Mouse (Mus musculus) stomach, embryonic 16.5 days (tissue): Measurements from ENCODE around the gene Maf. TPM values are rescaled to one million over a fixed set of nuclear protein-coding genes. Genes with fewer than 3 reads are reported as not detected.

Experiments
- ATAC-seq: fragments of 200-750 bp; cut with Nextera tagmentation; 2 replicates; pipeline ENCODE4 v1.8.0; 2017; ENCODE audit warnings: moderate number of reproducible peaks, moderate TSS enrichment; ENCODE audit not compliant: insufficient read depth, low FRiP score
- H3K27ac ChIP-seq: fragments of 300-500 bp; sonication (generic); 2 replicates; pipeline ENCODE4 v1.5.1; 2014; ENCODE audit warnings: low read length
- H3K27me3 ChIP-seq: fragments of 300-500 bp; sonication (generic); 2 replicates; pipeline ENCODE4 v1.6.1; 2014; ENCODE audit warnings: low read length, control low read depth, mixed read lengths; ENCODE audit not compliant: control insufficient read depth, insufficient read depth
- H3K36me3 ChIP-seq: fragments of 300-500 bp; sonication (generic); 2 replicates; pipeline ENCODE4 v1.6.1; 2014; ENCODE audit warnings: low read length; ENCODE audit not compliant: control insufficient read depth, insufficient read depth
- H3K4me1 ChIP-seq: fragments of 300-500 bp; sonication (generic); 2 replicates; pipeline ENCODE4 v1.6.1; 2014; ENCODE audit warnings: low read length, control low read depth, mixed read lengths; ENCODE audit not compliant: control insufficient read depth, insufficient read depth
- H3K4me2 ChIP-seq: fragments of 300-500 bp; sonication (generic); 2 replicates; pipeline ENCODE4 v1.6.1; 2014; ENCODE audit warnings: low read depth, low read length, mixed read lengths
- H3K4me3 ChIP-seq: fragments of 300-500 bp; sonication (generic); replicated peaks from 2 replicates; pipeline ENCODE4 v1.5.1; 2014; ENCODE audit warnings: mild to moderate bottlenecking, low read length
- H3K9ac ChIP-seq: fragments of 300-500 bp; sonication (generic); 2 replicates; pipeline ENCODE4 v1.6.1; 2014; ENCODE audit warnings: low read length
- H3K9me3 ChIP-seq: fragments of 300-500 bp; sonication (generic); replicated peaks from 2 replicates; pipeline ENCODE4 v1.6.1; 2016; ENCODE audit warnings: low read length, control low read depth; ENCODE audit not compliant: control insufficient read depth
- WGBS: fragments of 180-500 bp; shearing (Covaris S2); extraction: QIAGEN DNeasy Blood & Tissue Kit; methylation state at CpG from one replicate; pipeline ENCODE4 v1.1.7; 2014; 5-methylcytosine and 5-hydroxymethylcytosine counted together
- polyA plus RNA-seq: library from polyadenylated mRNA; unstranded; fragments of >200 nt; fragmentation: Nextera tagmentation; extraction: Ambion mirVana; gene quantifications from 2 replicates; pipeline ENCODE4 v1.2.1, GENCODE M21; 2015

Maf gene
- polyA plus RNA-seq, 1 experiment from 2014 or later = 10.5 TPM

DNA sequence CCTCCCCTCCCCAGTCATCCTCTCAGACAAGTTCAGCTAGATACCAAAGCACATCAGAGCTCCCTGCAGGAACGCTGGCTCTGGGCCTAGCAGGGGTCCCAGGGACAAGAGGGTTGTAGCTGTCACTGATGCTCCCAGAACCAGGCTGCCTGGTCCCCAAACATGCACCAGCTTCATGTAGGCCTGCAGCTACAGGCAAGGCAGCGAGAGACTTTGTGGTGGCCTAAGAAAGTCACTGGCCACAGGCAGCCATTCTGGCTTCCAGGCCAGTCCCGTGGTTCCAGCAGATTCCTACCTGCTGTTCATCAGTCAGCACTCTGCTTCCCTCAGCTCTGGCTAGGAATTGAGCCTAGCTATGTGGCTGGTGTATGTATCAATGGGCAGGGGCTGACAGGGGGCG lies 10.9 kb downstream of the Maf start:
- Histone ChIP-seq H3K4me2 (no peak overlapping the region), H3K27ac (no peak overlapping the region), H3K4me1 (no peaks in the 10 kb centered on the region), H3K27me3 (no peaks in the 10 kb centered on the region), H3K36me3 (no peaks in the 10 kb centered on the region), H3K4me3 (no peak overlapping the region), H3K9ac (no peak overlapping the region), H3K9me3 (no peaks in the 10 kb centered on the region)
- no peak for ATAC-seq
- WGBS = 81% methylated on average over 4 of the region's 4 CpGs

DNA sequence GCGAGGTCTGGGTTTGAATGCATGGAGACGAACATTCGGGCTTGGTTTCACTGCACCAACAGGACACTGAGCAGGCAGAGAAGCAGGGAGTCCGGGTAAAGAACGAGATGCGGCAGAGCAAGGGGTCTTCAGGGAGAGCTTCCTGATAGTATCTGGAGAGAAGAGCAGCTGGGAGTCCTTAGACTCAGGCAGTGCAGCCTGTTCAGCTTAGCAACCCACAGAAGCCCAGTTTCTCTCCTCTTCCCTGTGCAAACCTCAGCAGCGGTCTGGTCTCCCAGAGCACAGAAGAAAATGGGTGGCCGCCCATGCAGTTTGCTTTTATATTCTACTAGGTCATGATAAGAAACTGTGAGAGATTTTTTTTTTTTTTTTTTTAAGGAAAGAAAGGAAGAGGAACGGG lies 20.2 kb downstream of the Maf start:
- H3K4me2 ChIP-seq = no peak overlapping the region
- H3K27me3 ChIP-seq = no peaks in the 10 kb centered on the region
- H3K9me3 ChIP-seq = no peaks in the 10 kb centered on the region
- no peak for ATAC-seq
- no peak overlapping the region for H3K27ac ChIP-seq
- no peak overlapping the region for H3K9ac ChIP-seq
- no peak overlapping the region for H3K4me3 ChIP-seq
- H3K4me1 ChIP-seq = no peaks in the 10 kb centered on the region
- WGBS = 73% methylated on average over 9 of the region's 9 CpGs
- no peaks in the 10 kb centered on the region for H3K36me3 ChIP-seq

GRCm38 (mm10) chr8:115683309-115683708 lies 24.3 kb downstream of the Maf start:
- no peak for ATAC-seq
- Histone ChIP-seq H3K4me2 (no peak overlapping the region), H3K36me3 (no peaks in the 10 kb centered on the region), H3K9me3 (no peaks in the 10 kb centered on the region), H3K27me3 (no peaks in the 10 kb centered on the region), H3K4me1 (no peaks in the 10 kb centered on the region), H3K4me3 (no peak overlapping the region), H3K9ac (no peak overlapping the region), H3K27ac (no peak overlapping the region)
- 56% methylated on average over 7 of the region's 7 CpGs for WGBS

DNA sequence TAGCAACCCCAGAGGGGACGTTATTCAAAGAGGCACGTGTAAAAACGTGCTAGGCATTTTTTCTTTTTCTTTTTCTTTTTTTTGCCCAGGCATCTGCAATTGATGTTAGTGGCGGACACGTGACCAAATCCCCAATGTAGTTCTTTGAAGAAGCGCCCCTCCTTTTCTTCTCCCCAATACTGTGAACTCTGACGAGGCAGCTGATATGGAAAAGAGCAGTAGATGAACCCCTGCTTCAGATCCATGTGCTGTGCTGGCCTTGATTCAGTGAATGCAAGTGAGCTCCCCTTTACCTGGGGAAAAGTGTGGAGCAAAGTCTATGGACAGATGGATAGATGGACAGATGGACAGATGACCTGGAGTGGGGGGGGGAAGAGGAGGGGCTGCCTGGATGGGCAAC lies 28.1 kb downstream of the Maf start:
- no peaks in the 10 kb centered on the region for H3K4me1 ChIP-seq
- no peak for ATAC-seq
- no peak overlapping the region for H3K27ac ChIP-seq
- no peaks in the 10 kb centered on the region for H3K27me3 ChIP-seq
- 72% methylated on average over 7 of the region's 7 CpGs for WGBS
- H3K9me3 ChIP-seq = no peaks in the 10 kb centered on the region
- no peak overlapping the region for H3K4me3 ChIP-seq
- H3K4me2 ChIP-seq = no peak overlapping the region
- no peaks in the 10 kb centered on the region for H3K36me3 ChIP-seq
- H3K9ac ChIP-seq = no peak overlapping the region

DNA sequence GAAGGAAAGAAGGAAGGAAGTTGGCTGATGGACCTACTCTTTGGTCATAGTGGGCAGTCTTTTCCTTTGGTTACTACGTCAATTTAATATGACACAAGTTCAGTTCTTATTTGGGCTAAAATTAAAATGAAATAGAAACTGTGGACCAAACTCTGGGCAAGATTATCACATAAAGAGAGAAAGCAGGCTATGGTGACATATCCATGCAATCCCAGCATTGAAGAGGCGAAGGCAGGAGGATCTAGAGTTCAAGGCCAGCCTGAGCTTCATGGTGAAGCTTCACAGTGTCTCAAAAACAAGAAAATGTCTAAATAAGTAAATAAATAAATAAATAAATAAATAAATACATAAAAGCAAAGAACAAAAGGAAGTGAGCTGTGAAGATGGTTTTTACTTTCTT lies 42.7 kb downstream of the Maf start:
- 92% methylated on average over 2 of the region's 2 CpGs for whole genome bisulfite sequencing
- H3K27ac ChIP-seq = no peak overlapping the region
- H3K9me3 ChIP-seq = no peaks in the 10 kb centered on the region
- H3K4me1 ChIP-seq = no peaks in the 10 kb centered on the region
- no peak overlapping the region for H3K9ac ChIP-seq
- H3K36me3 ChIP-seq = no peaks in the 10 kb centered on the region
- H3K27me3 ChIP-seq = no peaks in the 10 kb centered on the region
- ATAC-seq = no peak
- H3K4me3 ChIP-seq = no peak overlapping the region
- no peak overlapping the region for H3K4me2 ChIP-seq

DNA sequence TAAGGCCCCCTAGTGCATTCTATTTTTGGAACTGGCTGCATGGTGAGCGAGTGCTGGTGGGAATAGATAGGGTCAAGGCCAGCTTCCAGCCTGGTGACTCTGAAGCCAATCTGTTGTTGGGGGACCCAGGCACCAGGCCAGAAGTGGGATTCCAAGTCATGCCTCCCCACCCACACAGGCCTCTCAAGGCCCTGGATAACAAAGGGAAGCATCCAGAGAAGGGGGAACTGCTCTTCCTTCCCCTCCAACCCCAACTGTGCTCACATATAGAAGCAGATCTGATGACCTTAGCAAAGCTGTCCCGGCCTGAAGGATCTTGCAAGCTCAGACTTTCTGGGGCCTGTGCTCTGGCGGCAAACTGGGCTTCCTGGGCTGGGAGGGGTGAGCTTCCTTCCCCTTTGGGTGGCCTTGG lies 57.5 kb downstream of the Maf start:
- ATAC-seq = 0 out of 2 replicates have a peak, but pooled peaks have one; percentile 5
- Histone ChIP-seq H3K9me3 (no peaks in the 10 kb centered on the region), H3K4me2 (no peak overlapping the region), H3K9ac (no peak overlapping the region), H3K4me3 (no peak overlapping the region), H3K4me1 (no peaks in the 10 kb centered on the region), H3K27ac (no peak overlapping the region), H3K27me3 (no peaks in the 10 kb centered on the region), H3K36me3 (no peaks in the 10 kb centered on the region)
- 79% methylated on average over 3 of the region's 3 CpGs for WGBS

DNA sequence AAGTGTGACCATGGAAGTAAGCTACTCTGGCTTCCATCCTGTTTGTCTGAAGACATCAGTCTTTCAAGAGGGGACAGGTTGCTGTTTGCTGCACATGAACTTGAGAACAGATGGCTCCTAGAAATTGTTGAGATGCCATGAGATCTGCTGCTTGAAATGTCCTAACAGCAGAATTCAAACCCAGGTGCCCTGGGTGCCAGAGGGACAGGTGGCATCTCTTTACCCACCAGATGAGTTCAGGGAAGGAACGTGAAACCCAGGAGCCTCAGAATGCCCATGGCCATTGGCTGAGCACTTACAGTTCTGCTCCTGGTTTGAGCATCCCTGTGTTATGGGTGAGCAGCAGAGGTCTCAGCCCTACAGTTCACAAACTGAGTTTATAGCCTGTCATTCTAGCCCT lies 62.5 kb downstream of the Maf start:
- no peaks in the 10 kb centered on the region for H3K9me3 ChIP-seq

DNA sequence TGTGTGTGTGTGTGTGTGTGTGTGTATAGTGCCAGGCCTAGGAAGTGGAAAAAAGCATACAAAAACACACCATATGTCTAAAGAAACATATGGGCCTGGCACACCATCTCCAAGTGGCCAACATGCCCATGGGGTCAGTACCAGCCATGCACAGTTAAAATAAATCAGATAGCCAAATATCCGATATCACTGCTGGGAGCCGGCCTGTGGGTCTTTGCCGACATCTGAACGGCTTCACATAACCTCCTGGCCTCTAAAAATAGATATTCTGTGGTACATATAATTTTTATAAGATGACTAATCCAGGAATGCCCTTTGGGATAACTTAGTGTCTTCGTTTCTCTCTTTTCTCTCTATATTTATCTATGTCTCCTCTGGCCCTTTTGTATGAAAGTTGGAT lies 65.7 kb downstream of the Maf start:
- no peak for ATAC-seq
- Histone ChIP-seq H3K27ac (no peak overlapping the region), H3K4me1 (no peaks in the 10 kb centered on the region), H3K9ac (no peak overlapping the region), H3K36me3 (no peaks in the 10 kb centered on the region), H3K27me3 (no peaks in the 10 kb centered on the region), H3K4me2 (no peak overlapping the region), H3K4me3 (no peak overlapping the region), H3K9me3 (no peaks in the 10 kb centered on the region)
- WGBS = 85% methylated on average over 5 of the region's 5 CpGs

More for the DNA sequence above, 62.5 kb downstream of the Maf start:
- Histone ChIP-seq H3K4me3 (no peak overlapping the region), H3K27me3 (no peaks in the 10 kb centered on the region), H3K27ac (no peak overlapping the region), H3K9ac (no peak overlapping the region), H3K4me1 (no peaks in the 10 kb centered on the region), H3K36me3 (no peaks in the 10 kb centered on the region), H3K4me2 (no peak overlapping the region)
- no peak for ATAC-seq
- WGBS = 81% methylated on average over 1 of the region's 1 CpGs

GRCm38 (mm10) chr8:115639951-115640350 lies 67.6 kb downstream of the Maf start:
- Histone ChIP-seq H3K4me2 (no peak overlapping the region), H3K27me3 (no peaks in the 10 kb centered on the region), H3K36me3 (no peaks in the 10 kb centered on the region), H3K4me3 (no peak overlapping the region), H3K27ac (no peak overlapping the region), H3K9ac (no peak overlapping the region), H3K4me1 (peaks cover 3% of the 10 kb centered on the region; the same call in 1 of the 2 replicates), H3K9me3 (no peaks in the 10 kb centered on the region)
- no peak for ATAC-seq
- 75% methylated on average over 5 of the region's 5 CpGs for WGBS

DNA sequence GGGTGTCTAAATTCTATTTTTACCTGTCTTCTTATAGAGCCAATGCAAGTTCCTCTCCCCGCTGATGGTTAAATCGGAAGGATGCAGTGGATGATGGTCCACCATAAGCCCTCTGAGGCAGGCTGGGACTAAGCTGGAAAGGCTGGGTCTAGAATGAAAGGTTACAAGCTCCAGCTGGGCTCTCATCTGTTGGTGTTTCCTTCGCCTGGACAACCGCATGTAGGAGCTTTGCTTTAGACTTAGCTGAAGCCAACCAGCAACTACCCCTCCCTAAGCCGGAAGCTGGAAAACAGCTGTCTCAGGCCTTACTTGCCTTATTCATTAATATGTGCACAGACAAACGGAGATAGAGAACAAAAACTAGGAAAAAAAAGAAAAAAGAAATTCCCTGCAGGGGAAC lies 70.8 kb downstream of the Maf start:
- Histone ChIP-seq H3K27me3 (no peaks in the 10 kb centered on the region), H3K36me3 (no peaks in the 10 kb centered on the region), H3K4me1 (peaks cover 3% of the 10 kb centered on the region; the same call in 1 of the 2 replicates), H3K4me2 (no peak overlapping the region), H3K9ac (no peak overlapping the region), H3K9me3 (no peaks in the 10 kb centered on the region), H3K4me3 (no peak overlapping the region), H3K27ac (no peak overlapping the region)
- ATAC-seq = no peak
- 57% methylated on average over 6 of the region's 6 CpGs for WGBS
